Mouse (Mus musculus): Measurements from ENCODE around the gene 4930562C15Rik.

GRCm38 (mm10) chr16:4831650-4832419, 3.4 kb upstream of the 4930562C15Rik start:
- TF ChIP-seq CTCF (IDR thresholded peaks at IDR 0.05; ENCODE audit: borderline replicate concordance, extremely low read depth, insufficient read depth, insufficient read length) (no peak), POLR2A (IDR thresholded peaks at IDR 0.05; ENCODE audit: borderline replicate concordance, extremely low read depth, insufficient read depth, insufficient read length, poor library complexity, severe bottlenecking) (no peak)

All from brain, embryonic 14.5 days (tissue).